Mouse (Mus musculus): ENCODE measurements at regions not wholly inside any gene's neighbourhood (a gene's known extent, or its start where the extent isn't known, plus 50 kb on each side); places are given as distances from the start of the nearest gene placed in this dataset.

DNA sequence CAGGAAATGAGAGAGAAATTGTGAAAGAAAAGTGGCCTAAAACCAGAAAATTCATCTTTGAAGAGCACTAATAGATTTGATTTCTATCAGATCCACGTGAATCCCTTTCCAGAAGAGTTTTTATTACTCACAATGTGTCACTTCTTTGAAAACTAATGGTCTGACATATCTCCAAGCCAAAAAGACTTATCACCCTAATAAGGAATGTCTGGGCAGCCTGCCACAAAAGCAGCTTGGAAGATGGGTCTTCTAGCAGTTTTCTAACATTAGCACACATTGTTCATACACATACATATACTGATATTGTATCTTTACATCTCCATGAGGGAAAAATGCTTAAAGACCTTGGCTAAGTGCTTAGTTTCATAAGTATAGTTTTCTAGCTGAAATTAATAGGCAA lies 337.8 kb upstream of the Cd180 start:
- DNase-seq (ENCODE audit: low spot score) = no peak

DNA sequence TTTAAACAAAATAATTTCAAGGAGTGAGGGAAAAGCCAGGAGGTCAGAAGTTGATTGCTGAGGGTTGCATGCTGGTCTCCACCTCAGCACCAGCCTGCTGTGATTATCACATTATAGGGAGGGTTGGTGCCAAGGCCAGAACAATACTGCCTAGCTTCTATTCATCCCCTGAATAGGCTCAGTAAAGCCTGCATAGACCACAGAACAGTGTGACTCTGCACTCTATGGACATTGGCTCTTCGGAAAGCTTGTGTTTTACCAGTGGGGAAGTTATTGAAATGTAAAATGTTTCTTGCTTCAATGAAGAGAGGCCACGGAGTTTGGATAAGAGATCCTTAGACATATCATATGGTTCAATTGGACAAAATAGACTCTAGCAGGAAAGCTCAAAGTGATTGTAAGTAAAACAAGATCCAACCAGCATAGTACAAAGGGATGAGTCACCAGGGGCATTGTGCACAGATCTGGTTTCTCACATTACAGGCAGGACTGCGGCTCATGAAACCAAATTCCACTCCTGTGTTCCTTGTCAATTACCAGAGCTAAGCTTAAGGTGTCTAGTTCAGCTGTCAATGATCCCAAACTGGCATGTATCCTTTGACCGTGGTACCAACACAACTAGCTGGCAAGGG lies 320.8 kb upstream of the Cd180 start:
- no peak for DNase-seq (ENCODE audit: low spot score)

DNA sequence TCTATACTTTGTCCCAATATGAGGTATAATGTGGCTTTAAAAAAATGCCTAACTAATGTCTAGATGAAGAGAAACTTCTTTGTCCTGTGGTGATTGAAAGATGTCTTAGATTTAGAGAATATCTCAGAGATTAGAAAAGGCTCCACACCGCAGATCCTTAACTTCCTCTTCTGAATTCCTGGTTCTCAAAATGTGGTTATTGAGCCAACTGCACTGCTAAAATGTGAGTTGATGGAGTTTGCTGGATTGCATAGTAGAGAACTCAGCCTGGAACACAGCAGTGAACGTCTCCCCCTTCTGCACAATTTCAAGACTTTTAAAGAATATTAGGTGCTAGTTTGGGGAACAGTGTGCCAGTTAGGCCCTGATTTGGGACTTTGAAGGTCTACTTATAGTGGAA lies 312.7 kb upstream of the Cd180 start:
- DNase-seq (ENCODE audit: low spot score) = no peak

DNA sequence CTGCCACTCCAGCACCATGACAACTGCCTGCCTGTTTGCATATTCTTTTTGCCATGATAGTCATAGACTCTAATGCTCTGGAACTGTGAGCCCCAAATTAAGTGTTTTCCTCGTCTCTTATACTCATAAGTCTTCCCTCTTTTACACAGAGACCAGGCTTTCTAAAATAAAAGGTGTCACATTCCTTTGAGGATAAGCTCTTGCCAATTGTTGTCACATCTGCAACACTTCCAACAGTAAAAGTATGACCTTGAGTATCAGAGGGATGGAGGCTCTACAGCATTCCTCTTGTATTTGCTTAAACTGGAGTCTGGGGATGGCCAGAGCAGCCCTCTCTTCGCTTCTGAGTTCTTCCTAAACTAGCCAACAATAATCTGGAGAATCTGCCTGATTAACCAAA lies 301.4 kb upstream of the Cd180 start:
- no peak for DNase-seq (ENCODE audit: low spot score)

DNA sequence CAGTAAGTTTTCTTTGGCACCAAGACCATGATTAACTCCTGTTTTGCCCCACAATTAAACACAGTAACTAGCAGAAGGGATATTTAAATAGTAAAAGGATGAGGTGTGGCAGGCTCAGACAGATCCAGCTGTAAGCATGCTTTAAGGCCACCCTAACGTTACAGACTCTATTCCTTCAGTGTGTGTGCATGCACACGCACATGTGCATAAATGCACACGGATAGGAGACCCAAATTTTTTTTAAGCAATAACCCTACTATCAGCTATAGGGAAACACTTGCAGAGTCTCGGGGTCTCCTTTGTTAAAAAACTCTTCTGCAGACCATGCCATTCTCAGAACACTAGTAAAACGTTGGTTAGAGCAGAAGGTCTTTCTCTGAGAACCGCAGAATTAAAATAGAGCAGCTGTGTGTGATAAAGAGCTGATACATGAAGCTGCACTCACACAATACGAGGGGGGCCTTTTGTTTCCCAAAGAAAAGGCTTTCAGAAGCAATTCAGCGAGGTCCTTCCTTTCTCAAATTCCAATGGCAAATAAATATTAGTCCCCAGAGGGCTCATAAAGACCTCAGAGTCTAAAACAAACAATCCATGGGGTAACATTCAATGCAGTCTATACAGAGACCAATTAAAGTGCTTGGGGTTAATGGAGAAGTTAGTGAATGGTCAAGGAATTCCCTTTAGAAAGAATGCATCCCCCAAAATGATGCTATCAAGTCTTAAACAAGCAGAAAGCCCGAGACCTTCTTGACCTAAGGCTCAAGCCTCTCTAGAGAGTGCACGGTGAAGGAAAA lies 300.3 kb upstream of the Cd180 start:
- no peak for DNase-seq (ENCODE audit: low spot score)

DNA sequence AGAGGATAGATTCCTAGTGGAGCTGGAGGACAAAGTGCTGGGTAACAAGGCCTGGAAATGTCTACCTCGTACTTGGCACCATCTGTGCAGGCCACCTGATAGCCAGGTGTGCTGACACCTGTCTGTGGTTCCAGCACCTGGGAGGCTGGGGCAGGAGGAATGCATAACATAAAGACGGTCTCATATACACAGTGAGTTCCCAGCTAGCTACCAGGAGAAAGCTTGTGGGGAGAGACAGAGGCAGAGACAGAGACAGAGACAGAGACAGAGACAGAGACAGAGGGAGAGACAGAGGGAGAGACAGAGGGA lies 299.7 kb upstream of the Cd180 start:
- no peak for DNase-seq (ENCODE audit: low spot score)

DNA sequence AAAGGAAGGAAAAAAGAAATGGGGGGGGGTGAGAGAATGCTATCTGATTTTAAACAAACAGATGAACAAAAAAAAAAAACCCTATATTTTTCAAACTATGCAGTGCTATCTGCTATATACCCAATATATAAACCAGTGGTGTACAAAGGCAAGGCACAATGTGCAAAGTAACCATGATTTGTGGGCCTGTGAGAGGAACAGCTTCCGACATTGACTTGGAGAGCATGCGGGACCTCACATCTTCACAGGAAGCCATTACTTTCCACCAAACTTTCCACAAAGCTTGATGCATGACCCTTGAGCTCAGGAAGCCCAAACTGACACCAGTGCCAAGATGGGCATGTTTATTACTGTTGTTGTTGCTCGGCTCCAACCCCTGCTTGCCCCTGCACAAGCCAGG lies 299.3 kb upstream of the Cd180 start:
- no peak for DNase-seq (ENCODE audit: low spot score)

DNA sequence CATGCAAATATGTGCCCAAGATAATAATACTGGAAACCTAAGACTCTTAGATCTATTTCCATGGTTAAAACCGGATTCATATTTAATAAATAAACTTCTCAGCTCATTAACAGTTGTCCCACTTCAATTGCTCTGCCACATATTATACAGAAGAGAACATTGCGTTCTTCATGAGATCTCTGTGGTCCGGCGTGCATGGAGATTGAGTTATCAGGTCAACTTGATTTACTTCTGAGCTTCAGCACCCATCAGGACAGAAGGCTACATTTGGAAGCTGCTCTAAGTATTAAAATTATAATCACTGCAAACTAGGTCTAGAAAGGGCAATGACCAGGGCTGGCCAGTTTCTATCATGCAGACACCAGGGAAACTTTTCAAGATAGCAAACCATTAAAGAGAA lies 295.9 kb upstream of the Cd180 start:
- no peak for DNase-seq (ENCODE audit: low spot score)

DNA sequence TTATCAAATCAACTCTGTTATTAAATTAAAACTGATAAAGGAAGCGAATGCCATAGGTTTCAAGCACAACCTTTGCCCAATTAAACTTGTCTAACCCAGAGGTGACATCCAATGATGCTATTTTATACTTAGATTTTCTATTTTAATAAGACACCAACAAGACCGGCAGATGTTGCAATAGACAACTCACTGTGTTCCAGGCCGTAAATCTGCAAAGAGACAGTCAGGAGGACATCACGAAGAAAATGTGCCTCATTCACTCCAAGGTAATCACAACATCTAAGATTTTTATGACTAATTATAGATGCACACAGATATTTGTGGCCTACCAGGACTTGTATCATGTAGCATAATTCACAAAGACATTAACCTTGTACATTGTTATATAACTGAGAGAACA lies 281.5 kb upstream of the Cd180 start:
- no peak for DNase-seq (ENCODE audit: low spot score)

DNA sequence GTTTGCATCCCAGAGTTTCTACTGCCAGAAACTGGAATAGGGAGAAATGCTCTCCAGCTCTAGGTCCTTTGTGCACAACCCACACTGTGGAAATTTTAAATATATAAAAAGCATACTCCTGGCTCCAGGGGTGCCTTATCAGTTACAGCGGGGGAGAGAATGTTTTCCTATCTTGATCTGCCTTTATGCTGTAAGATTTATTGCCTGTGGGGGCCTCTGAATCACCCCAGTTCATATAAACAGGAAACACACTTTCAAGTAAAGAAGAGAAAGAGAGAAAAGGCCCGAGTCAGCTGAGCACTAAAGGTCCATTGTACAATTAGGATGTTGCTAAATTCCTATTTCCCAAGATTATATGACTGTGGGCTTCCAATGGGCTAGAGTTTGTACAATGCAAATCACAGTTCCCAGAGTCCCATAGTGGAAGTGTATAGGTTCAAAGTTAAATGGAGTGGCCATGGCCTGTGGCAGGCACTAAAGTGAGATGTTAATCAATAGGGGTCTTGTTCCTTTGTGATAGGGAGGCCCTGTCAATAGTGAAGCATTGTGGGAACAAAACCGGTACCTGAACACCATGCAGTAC lies 258.9 kb upstream of the Cd180 start:
- peak; percentile 14 for DNase-seq (ENCODE audit: low spot score)

DNA sequence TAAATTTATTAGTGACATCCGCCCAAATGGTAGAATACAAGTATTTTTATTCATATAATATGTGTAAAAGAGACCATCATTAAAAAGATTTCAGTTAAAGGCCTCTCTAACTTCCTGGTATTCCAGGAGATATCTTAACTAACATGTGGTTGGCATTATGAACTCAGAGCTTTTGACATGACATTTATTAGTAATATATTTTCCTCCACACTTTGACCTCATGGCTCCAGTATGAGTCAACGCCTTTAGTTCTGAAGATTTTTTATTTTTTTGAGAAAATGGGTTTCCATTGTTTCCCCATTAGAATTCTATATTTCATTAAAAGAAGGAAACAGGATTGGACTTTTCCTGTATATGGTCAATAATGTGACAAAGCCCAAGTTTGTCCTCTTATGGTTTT lies 250.7 kb upstream of the Cd180 start:
- no peak for DNase-seq (ENCODE audit: low spot score)

DNA sequence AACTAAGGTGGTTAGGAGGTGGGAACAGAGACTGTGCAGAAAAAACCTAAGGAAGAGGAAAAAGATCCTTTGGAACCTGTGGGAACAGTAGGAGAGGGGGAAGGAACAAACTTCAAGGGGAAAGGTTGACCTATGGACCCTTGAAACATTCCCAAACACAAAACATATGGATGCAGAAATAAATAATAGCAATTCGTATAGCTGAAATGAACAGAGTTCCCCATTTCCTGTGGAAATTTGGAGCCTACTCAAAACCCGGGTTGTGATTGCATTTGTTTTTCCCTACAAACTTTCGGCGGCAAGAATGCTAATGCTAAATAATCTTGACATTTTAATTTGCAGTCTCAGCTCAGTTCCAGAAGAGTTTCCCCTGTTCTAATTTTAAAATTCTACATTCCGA lies 246.0 kb upstream of the Cd180 start:
- DNase-seq (ENCODE audit: low spot score) = no peak

DNA sequence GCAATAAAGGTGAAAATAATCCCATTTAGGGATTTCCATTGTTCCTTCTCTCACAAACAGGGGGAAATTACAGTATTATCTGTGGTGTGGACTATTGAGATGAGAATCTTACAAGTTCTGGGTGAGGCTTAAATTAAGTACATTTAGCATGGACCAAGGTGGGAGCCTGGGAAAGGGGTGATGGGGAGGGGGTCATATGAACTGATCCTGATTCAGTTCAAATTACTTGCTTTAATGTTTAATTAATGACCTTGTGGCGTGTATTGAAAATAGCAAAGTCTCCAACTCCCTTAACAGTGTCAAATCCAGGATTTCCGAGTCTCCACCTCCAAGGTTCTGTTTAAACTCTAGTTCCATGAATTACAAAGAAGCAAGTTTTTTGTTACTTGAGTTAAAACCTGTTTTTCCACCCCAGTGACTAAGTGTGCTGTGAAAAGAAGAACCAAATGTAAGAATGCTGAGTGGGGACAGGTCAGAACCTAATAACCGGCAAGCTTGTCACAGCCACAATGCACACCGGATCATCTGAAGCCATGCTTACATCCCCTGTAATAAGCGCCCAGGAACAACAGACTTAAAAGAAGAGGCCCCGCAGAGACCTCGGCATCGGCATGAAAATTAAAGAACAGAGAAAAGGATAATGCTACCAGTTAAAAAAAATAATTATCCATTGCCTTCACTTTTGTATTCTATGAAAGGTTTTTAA lies 243.8 kb upstream of the Cd180 start:
- DNase-seq (ENCODE audit: low spot score) = no peak

DNA sequence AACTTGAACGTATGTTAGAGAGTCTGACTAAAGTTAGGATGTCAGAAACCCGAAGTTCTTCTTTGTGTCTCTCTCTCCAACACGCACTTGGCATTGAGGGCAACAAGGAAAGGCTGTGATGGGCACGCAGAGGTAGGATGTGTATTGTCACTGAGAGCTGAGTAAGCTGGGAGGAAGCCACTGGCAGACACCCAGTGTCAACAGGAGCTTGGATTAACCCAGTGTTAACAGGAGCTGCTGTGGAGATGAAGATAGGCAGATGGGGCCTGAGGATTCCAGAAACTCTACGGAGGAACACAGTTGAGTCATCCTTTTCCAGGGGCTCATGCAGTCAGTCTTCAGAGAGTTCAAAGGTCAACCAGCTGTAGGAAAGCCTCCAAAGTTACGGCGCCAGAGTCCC lies 242.2 kb upstream of the Cd180 start:
- DNase-seq (ENCODE audit: low spot score) = no peak

DNA sequence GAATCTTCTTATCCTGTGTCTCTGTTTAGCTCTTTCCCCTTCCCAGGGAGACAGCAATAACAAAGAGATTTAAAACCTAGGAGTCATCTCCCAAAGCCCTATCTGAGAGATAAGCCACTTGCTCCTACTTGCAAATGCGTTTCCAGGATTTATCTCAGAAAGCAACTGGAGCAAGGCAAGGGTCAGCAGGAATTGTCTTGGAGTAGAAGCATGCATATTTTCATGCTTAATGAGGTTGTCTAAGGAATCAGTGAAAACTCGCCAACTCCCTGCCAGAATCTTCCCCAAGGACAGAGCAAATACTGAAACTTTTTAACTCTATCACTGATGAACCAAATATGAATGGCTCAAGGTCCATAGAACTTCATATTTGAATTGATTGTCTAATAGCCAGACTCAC lies 234.6 kb upstream of the Cd180 start:
- no peak for DNase-seq (ENCODE audit: low spot score)

DNA sequence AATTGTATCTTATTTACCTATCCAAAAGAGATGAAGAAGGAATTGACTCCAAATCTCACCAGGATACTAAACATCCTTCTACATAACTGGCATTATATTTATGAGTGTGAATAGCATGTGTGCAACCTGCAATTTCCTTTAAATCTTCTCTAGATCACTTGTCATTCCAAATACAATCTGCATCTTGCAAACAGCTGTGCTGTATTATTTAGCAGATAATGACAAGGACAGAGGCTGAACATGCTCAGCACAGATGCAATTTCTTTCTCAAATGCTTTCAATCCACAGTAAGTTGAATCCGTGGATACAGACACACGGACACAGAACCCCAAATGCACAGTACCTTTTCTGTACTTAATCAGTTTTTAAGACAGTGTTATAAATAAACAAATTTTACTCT lies 229.4 kb upstream of the Cd180 start:
- DNase-seq (ENCODE audit: low spot score) = no peak

DNA sequence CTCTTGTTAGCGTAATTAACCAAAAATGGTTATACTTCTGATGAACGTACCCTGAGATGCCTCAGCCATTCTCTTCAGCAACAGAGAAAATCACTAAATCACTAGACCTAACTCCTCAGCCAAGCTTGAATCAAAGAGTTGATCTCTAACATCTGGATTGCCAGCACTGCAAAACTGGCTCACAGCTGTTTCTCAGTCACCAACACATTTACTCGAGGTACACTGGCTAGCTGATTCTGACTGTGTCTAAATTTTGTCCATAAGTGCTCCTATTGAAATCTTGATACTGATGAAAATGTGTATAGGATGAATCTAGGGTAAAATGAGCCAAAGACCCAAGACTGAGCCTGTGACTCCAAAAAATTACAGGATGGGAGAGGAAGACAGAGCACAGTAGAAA lies 211.5 kb upstream of the Cd180 start:
- DNase-seq (ENCODE audit: low spot score) = no peak

DNA sequence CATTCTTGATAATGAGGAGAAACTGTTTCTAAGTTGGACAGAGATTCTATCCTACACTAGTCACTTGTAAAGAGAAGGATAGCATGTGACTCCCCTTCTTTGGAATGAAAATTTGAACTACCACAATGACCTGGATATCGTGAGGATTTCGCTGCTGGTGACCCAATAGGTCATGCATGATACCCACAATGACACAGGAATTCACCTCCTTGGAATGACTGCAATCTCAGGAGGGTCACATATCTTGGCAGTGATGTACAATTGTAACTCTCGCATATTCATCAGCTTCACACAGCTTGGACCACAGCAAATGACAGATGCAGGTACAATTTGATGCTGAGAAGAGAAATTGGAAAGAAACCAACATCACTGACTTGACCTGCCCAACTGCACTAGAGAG lies 210.9 kb upstream of the Cd180 start:
- DNase-seq (ENCODE audit: low spot score) = no peak

DNA sequence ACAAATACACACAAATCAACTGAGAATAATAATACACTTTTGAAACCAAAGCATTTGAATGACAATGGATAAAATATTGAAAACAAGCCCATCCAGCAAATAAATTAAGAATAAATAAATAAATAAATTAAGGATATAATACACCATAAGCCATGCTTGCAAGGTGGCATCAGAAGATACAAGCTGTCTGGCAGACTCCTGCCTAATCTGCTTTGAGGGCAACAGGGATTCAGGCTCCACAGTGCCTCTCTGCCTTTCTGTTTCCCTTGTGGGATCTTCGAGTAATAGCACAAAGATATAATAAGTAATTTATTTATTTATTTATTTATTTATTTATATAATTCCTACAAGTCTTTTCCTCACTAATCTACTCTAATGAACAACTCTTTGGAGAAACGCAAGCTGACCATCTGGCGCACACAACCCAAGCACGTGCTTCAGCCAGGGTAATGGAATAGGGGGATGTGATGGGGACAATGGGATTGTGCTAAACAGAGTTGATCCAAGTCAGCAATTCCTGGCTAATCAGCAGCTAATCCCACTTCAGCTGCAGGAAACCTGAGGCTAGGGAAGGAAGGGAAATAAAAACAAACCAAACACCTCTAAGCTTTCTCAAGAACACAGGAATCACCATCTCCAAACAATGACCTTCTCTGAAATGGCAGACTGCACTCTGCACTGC lies 205.8 kb upstream of the Cd180 start:
- no peak for DNase-seq (ENCODE audit: low spot score)

DNA sequence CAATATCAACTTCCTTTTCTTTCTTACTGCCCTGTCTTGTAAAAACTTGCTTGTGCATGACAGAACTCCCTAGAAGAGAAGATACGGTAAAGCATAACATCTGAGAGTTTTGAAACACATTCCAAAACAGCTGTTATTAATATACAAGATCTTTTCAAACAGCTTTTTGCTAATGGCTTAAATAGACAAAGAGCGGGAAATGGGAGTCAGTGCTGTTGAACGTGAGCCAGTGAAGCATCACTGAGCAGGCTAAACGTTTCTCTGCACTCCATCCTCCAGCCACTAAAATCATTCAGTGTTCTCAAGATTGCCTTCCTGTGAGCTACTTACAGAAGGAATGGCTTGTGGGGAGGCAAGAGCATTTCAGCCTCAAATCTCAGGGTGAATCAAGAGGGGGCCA lies 202.0 kb upstream of the Cd180 start:
- no peak for DNase-seq (ENCODE audit: low spot score)

DNA sequence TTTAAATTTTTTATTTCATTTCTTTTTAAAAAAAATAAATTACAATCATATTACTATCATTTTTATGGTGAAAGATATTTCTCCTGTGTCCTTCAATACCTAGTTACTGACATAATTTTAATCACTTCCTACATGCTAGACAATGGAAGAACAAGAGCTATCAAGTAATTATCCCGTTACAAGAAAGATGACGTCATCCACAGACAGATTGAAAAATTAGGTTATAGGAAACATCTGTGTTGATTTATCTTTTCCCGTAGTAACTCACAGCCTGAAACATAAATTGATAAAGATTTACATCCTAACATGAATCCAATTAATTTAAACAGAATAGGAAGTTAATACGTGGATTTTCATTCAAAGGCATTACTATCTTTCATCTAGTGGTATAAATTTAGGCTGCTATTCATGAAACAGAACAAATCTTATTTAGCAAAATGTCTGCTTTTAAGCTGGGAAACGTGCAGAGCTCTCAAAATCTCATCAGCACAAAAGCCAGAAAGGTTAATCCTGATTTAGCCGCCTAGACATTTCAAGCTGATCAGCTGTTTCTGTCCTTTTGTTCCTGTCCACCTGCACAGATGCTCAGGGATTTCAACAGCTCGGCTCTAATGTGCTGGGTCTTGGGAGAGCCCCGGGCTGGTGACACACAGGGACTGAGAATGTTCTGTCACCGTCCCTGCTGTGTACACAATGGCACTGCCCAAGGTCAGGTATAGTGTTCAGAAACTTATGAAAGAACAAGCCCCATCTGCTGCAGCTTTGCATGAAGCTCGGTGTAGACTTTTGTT lies 189.0 kb upstream of the Cd180 start:
- DNase-seq (ENCODE audit: low spot score) = no peak

DNA sequence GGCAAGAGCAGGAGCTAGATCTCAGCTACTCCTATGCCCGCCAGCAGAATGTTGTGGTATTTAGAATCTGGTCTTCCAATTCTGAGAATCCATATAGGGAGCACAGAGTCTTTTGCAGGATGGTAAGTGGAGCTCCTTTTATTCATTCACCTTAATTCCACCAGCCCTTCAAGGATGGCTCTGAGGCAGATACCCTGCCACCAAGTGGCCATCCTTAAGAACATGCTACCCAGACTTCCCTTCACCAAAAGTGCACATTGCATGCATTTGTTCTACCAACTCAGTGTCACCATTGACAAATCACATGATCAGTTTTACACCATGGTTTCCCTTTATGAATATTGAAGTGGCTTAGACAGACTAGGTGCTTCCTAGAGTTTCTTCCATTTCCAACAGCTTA lies 186.1 kb upstream of the Cd180 start:
- DNase-seq (ENCODE audit: low spot score) = no peak
